Mouse (Mus musculus) cortical plate, adult 2 months (tissue): ENCODE results near the gene Camk1d. TPM values are rescaled to one million over a fixed set of nuclear protein-coding genes. Genes with fewer than 3 reads are reported as not detected.

Experiments
- H3K27ac ChIP-seq: fragments of 200-500 bp; 2 replicates; pipeline ENCODE4 v1.5.1; 2012; ENCODE audit warnings: low read length, control low read depth, inconsistent platforms; ENCODE audit not compliant: insufficient read depth
- H3K4me1 ChIP-seq: fragments of 200-500 bp; 2 replicates; pipeline ENCODE4 v1.6.1; 2011; ENCODE audit warnings: low read length; ENCODE audit not compliant: control insufficient read depth, insufficient read depth
- H3K4me3 ChIP-seq: fragments of 200-500 bp; 2 replicates; pipeline ENCODE4 v1.5.1; 2011; ENCODE audit warnings: mild to moderate bottlenecking, low read length, control low read depth; ENCODE audit not compliant: insufficient read depth
- CTCF ChIP-seq: fragments of 200-500 bp; IDR thresholded peaks from 2 replicates; pipeline ENCODE4 v1.5.1; 2011; ENCODE audit warnings: mild to moderate bottlenecking, control low read depth, low read length; ENCODE audit not compliant: insufficient read depth; ENCODE audit errors: extremely low read depth
- POLR2A ChIP-seq: fragments of 200-500 bp; IDR thresholded peaks from 2 replicates; pipeline ENCODE4 v1.6.1; 2011; ENCODE audit warnings: mild to moderate bottlenecking, low read length, control low read depth; ENCODE audit not compliant: insufficient read depth; ENCODE audit errors: extremely low read depth
- polyA plus RNA-seq: library from polyadenylated mRNA; depleted of rRNA; stranded (reverse); fragments of >200 nt; gene quantifications from 2 replicates; pipeline ENCODE4 v1.2.3, GENCODE M21; 2012

Camk1d gene
- polyA plus RNA-seq, 1 experiment, result 39.9 TPM

DNA sequence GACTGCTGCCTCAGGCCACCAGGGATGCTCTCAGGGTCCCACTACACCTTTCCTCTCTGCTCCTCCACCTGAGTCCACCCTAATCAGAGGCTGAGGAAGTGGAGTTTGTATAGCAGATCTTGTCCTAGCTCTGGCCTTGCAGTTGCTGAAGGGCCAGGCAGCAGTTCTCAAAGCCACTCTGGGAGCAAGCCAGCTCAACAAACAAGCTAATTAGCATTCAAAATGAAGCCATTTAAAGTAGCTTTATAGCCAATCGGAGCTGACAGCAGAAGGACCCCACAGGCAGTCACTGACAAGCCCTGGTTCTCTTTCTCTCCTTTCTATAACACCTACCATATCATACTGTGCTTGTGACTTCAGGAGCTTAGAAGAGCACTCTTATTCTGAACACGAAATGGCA, 21.6 kb upstream of the Camk1d start:
- Histone ChIP-seq H3K4me3 (no peak overlapping the region), H3K27ac (no peak overlapping the region)
- no peak for TF ChIP-seq CTCF
- TF ChIP-seq POLR2A, result no peak

DNA sequence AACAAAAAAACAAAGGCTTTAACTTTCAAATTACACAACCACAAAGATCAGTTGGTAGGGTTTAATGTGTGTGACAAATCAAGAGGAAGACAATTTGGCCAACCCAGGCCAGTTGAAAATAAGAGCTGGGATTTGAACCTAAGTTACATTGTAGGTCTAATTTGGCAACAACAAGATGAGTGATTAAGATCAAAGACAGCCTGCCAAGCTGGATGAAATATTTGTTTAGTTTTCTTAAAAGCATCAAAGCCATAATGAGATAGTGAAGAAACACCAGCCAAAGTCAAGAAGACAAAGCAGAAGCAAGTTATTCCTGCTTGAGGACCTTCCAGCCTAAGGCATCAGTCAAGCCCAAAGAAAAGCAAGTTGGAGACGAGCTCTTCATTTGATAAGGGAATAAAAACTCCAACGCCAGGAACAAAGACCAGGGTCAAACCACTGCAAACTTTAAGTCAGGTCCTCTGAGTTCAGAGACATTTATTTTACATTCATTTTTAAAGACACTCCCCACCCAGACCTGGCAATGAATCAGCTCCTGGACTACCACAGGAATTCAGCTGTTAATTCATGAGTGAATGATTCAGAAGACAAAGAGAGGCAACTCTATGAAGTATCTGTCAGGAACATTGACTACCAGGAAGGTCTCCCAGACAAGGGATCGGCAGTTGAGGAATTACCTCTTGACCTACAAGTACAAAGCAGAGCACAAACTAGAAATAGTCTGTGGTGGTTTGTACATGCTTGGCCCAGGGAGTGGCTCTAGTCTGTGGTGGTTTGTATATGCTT, 19.2 kb upstream of the Camk1d start:
- H3K4me1 ChIP-seq, result no peaks in the 10 kb centered on the region; the same call in 1 of the 2 replicates
- H3K27ac ChIP-seq, result no peak overlapping the region
- H3K4me3 ChIP-seq, result no peak overlapping the region
- TF ChIP-seq POLR2A, result no peak
- no peak for TF ChIP-seq CTCF

More for the DNA sequence above, 21.6 kb upstream of the Camk1d start:
- H3K4me1 ChIP-seq, result no peaks in the 10 kb centered on the region

DNA sequence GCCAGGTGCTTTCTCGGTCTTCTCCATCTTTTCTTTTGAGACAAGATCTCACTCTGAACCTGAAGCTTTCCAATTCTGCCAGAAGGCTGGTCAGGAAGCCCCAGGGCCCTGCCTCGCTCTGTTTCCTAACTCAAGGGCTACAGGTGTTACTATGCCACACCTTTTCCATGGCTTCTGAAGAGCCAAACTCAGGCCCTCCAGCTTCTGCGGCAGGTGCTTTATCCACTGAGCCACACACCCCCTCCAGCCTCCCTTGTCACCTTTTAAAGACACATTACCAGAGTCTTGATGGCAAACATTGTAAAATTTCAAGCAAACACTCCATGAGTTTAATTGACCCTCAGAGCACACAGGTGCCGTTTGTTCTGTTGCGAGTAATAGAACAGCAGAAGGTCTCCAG, 17.7 kb upstream of the Camk1d start:
- no peak for TF ChIP-seq POLR2A
- TF ChIP-seq CTCF, result no peak
- H3K27ac ChIP-seq, result no peak overlapping the region
- no peaks in the 10 kb centered on the region; the same call in 1 of the 2 replicates for H3K4me1 ChIP-seq
- H3K4me3 ChIP-seq, result no peak overlapping the region

DNA sequence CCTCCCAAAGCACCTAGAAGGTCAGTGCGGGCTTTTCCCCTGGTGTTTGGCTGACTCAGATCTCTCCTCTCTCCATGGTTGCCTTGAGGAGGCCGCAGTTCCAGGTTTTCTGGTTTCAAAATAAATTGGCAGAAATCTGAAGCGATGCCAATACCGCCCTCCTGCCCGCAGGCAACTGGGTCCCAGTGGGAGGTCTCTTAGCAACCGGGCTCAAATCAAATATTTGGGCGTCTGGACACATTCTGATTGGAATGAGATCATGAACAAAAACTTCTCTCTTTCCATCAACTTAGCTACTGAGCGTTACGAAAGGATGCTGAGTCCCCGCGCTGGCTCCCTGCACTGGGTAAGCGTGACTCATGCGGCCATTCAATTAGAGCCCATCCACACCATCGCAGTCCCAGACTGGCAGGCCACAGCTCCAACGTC, 16.1 kb upstream of the Camk1d start:
- H3K4me3 ChIP-seq, result no peak overlapping the region
- no peak overlapping the region for H3K27ac ChIP-seq
- TF ChIP-seq POLR2A (no peak), CTCF (no peak)
- H3K4me1 ChIP-seq, result no peaks in the 10 kb centered on the region; the same call in 1 of the 2 replicates

DNA sequence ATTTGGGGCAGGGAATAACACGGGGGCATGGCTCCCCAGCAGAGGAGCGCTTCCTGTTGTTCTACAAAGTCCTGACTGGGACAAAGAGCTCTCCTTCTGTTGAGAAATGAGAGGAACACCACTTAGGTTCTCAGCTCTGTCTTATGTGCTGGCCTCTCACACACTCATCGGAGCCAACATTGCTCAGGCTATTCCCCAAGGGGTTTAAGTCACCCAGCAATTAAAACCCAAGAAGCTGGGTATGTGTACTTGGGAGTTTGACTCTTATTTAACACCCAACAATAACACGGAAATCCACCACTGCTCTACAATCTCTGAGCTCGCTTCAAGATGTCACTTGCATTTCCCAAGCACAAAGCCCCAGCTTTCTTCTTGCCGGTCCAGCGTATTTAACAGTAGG, 15.6 kb upstream of the Camk1d start:
- Histone ChIP-seq H3K27ac (no peak overlapping the region), H3K4me3 (no peak overlapping the region), H3K4me1 (no peaks in the 10 kb centered on the region; the same call in 1 of the 2 replicates)
- TF ChIP-seq POLR2A, result no peak
- no peak for TF ChIP-seq CTCF

DNA sequence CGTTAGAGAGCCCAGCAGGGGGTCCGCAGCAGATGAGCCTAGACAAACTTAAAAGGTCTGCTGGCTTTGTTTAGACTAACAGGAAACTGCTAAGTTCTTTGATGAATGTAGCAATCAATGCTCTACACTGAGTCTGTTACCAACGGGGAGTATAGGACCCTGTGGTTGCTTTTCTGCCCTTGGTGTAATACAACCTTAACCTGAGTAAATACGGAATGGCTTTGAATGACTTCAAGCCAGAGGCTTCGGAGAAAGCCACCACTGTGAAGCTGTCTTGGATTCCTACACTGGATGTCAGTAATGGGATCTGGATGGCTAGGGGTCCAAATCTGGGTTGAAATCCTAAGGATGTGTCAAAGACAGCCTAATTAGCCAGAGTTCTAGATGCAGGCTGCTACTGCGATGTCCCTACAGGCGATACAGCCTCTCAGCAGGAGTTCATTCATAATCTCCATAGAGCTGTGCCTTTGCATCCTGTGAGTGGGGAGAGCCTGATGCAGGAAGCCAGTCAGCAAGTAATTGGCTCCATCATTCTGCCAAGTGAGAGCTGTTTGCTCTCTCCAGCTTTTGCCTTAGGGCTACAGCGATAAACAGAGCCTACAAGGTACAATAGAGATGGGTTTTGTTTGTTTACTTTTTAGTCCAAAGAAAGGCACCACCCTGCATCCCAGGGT, 10.8 kb upstream of the Camk1d start:
- H3K4me3 ChIP-seq, result no peak overlapping the region
- no peak overlapping the region for H3K27ac ChIP-seq
- TF ChIP-seq CTCF (no peak), POLR2A (no peak)

DNA sequence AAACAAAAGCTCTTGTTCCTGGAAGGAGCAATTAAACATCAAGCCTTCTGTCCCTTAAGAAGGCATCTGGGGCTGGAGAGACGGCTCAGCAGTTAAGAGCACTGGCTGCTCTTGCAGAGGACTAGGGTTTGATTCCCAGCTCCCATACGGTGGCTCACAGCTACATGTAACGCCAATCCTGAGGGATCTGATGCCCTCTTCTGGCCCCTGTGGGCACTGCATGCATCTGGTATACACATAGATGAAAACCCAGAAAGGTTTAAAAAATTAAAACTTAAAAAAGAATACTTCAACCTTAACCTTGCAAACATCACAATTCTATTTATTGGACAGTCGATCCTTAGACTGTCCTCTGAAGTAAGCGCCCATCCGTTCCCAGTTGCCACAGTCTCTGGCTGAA, 3.4 kb upstream of the Camk1d start:
- H3K4me1 ChIP-seq, result no peaks in the 10 kb centered on the region; the same call in 1 of the 2 replicates
- no peak overlapping the region for H3K4me3 ChIP-seq
- H3K27ac ChIP-seq, result no peak overlapping the region
- no peak for TF ChIP-seq CTCF
- no peak for TF ChIP-seq POLR2A

More for the DNA sequence above, 10.8 kb upstream of the Camk1d start:
- H3K4me1 ChIP-seq, result no peaks in the 10 kb centered on the region

DNA sequence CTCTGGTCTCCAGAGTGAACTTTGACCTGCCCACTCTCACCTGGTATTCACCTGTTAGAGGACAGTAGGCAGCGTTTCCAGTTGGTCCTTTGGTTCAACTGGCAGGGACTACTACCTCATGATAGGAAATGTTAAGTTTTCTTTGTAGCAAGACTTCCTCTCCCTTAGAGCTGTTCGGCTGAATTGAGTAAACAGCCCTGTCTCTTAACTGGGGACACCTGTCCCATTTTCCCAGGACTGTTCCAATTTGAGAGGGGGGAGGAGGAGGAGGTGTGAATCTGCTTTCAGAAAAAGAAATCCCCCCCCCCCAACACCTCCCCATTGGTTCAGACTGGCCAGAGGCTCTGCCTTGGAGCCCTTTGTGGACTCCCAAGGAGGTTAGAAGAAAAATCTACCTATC, 1.2 kb upstream of the Camk1d start:
- TF ChIP-seq POLR2A, result no peak
- no peak for TF ChIP-seq CTCF
- H3K27ac ChIP-seq, result peak overlapping the region; percentile 60; the same call in 1 of the 2 replicates
- H3K4me1 ChIP-seq, result peaks cover 6% of the 10 kb centered on the region
- peak overlapping the region; percentile 66 for H3K4me3 ChIP-seq

DNA sequence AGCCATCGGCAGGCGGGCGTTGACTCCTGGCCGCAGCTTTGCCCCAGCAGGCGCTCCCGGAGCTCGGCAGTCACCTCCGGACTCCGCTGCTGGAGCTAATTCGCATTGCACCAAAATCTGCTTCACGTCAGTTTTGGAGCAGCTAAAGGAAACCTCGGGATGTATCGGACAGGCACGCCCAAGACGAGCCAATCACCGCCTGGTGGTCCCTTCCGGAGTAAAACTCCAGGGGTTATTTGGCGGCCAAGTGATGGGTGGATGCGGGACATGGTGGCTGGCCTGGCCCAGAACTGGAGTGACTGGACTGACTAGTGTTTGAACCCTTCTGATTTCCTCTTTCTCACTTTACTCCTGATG, 717 bp upstream of the Camk1d start:
- TF ChIP-seq POLR2A (no peak), CTCF (no peak)
- Histone ChIP-seq H3K4me1 (peaks cover 6% of the 10 kb centered on the region), H3K27ac (peak overlapping the region; percentile 60), H3K4me3 (peak overlapping the region; percentile 66)

DNA sequence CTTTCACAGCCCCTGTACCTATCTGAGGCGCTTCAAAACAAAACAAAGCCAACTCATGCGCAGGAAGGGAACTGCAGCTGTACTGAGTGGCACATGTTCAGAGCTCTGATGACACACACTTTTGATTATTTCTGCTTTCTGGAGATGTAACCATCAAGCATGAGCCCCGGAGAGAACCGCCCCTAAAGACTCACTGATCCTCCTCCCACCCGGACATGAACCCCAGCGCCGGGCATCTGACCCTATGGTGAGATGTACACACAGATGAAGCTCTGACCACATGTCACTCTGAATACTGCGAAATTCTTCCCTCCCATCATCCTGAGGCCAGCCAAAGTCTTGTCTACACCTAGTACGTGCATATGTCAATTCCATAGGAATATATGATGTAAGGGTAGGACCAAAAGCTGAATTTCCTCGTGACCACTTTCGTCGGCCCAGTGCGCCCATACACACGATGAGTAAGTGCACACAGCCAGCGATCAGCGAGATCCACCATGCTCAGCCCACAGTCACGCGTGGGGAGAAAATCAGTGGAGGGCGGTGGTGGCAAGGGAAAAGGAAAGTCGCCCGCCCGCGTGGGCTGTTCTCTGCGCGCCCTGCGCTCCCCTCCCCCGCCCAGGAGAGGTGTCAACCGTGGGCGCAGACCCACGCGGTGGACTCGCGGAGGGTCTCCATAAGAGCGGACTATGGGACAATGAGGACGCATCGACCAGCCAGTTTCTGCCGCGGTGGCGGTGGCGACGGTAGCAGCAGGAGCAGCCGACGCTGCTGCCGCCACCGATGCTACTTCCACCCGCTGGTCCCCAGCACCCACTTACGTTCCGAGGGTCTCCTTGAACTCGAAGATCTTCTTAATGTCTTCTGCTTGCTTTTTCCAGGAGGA, 747 bp downstream of the Camk1d start:
- Histone ChIP-seq H3K4me1 (peaks cover 6% of the 10 kb centered on the region), H3K27ac (peak overlapping the region; percentile 82), H3K4me3 (peak overlapping the region; percentile 66)
- TF ChIP-seq CTCF (no peak), POLR2A (peak; percentile 61)
